Mouse (Mus musculus): ENCODE measurements around the gene Trhr2.
"Not testable (repeated sequence)": the region's sequence is repeated elsewhere in the genome, so short reads cannot be mapped to it uniquely, and the experiment has no call there.

The Trhr2 gene

GRCm38 (mm10) chr8:122333531-122333930, 27.0 kb downstream of the Trhr2 start:
- in situ Hi-C loops (cut with MboI; ENCODE audit: unreplicated experiment in 2 of 2), result loop anchor here (5.0 to 10.0 kb wide), 4 partner anchors 34 to 169 kb away; no protein-coding TSS in a partner anchor

DNA sequence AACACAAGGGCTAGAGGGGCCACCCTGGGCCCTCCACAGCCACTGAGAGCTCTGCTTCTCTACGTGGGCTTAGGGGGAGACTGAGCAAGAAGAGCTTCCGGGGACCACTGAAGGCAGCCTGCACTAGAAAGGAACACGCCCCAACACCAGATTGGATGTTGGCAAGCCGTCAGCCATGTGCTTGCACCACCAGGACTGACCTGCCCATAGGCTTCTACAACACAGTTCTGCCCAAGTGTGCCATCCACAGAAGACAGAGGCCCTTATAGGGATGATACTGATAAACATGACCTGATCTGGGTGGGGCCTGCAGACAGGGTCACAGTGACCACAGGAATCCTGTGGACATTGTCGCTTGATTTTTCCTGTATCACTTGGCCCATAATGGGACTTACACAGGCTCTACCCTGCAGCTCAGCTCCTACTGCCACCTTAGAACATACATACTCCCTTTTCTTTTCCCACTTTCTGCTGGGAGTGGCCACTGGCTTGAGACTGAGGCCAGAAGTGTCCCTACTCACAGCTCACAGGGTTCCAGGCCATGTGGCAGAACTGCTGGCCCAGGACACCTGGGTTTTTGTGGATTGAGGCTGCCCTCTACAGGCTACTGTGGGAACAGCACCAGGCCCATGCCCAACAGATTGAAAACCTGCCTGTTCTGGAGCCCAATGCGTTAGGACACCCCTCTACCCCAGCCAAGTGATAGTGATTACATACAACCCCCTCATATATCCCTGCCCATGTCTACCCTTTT, 27.6 kb downstream of the Trhr2 start:
- in situ Hi-C loops (cut with MboI; ENCODE audit: unreplicated experiment in 2 of 2), result loop anchor here (5.0 to 10.0 kb wide), 4 partner anchors 34 to 168 kb away; no protein-coding TSS in a partner anchor

- in situ Hi-C loops (cut with MboI; ENCODE audit: unreplicated experiment in 2 of 2), result loop anchor here (5.0 to 10.0 kb wide), 4 partner anchors 36 to 166 kb away; no protein-coding TSS in a partner anchor
These were observed 29.4 kb downstream of the Trhr2 start for GRCm38 (mm10) chr8:122331134-122331523.

DNA sequence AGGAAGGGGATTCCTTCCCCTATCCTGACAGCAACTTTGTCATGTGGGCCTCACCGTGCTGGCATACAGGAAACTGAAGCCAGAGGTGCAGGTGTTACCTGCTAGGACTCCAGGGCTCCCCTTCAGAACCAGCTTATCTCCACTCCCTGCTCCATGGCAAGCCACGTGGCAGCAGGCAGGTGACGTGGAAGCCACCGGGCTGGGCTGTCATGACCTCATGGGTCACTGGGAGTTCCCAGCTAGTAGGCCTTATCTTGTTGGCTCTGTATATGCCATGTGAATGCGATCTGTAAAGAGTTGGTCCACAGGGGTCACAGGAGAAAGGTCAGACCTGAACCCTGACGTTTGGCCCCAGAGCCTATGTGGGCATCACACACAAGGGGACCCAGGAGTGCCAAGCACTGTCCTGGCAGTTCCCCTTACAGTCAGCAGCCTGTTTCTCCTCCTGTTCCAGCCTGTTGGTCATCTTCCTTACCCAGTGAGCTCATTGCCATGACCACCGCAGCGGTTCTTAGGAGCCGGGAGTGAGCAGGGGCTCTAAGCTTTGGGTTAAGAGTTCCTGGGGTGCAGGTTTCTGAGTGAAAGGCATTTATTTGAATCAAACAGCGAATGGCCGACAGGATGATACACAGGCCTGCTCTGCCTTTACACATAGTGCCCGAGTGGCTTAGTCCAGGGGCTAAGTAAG, 30.0 kb downstream of the Trhr2 start:
- in situ Hi-C loops (cut with MboI; ENCODE audit: unreplicated experiment in 2 of 2), result loop anchor here (5.0 to 10.0 kb wide), 4 partner anchors 37 to 166 kb away; no protein-coding TSS in a partner anchor

DNA sequence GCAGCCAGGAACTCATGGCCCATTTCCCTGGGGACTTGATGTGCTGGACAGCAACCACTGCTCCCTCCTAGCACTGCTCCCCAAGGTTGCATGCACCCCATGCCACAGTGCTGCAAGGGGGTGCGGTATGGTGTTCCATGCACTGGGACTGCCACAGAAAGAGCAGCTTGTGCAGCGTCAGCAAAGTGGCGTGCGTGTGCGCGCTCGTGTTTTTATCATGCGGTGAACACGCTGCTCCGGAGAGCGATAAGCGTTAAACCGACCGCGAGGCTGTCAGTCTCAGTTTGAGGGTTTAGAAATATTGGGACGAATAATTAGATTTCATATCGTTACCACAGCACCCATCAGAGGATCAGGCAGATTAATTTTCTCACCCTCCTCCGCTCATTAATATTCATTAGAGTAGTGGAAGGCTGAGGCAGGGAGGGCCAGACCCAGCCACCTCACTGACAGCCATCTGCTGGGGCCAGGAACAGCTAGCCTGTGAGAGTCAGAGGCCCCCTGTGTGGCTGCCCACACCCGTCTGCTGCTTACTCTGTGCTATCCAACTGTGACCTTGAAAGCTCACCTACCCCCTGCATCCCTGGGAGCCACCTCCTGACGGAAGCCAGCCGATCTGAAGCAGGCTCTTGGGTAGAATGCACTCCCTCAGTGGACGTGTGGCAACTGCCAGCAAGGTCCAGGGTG, 30.9 kb downstream of the Trhr2 start:
- in situ Hi-C loops (cut with MboI; ENCODE audit: unreplicated experiment in 2 of 2), result loop anchor here (5.0 to 10.0 kb wide), 4 partner anchors 38 to 165 kb away; no protein-coding TSS in a partner anchor

DNA sequence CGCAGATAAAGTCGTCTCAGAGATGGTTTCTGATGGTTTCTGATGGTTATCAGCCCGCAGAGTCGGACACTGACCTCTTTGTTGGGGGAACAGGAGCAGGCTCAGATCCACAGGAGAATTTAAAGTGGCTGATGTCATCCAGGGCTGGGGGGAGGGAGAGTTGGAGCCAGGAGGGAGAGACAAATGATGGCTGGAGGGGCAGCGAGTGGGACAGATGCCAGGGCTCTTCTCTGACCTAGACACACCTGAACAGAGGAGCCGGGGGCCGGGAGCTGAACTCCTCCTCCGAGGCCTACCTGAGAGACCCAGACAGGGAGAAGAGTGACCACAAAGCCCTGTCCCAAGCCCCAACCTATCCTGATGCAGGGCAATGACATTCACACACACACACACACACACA, 31.5 kb downstream of the Trhr2 start:
- in situ Hi-C loops (cut with MboI; ENCODE audit: unreplicated experiment in 2 of 2), result no loop called here

GRCm38 (mm10) chr8:122326114-122326542, 34.4 kb downstream of the Trhr2 start:
- in situ Hi-C loops (cut with MboI; ENCODE audit: unreplicated experiment in 2 of 2), result no loop called here

- in situ Hi-C loops (cut with MboI; ENCODE audit: unreplicated experiment in 2 of 2), result no loop called here
These were observed 35.4 kb downstream of the Trhr2 start for GRCm38 (mm10) chr8:122325196-122325595.

GRCm38 (mm10) chr8:122323951-122324402, 36.6 kb downstream of the Trhr2 start:
- in situ Hi-C loops (cut with MboI; ENCODE audit: unreplicated experiment in 2 of 2), result not testable (repeated sequence)

GRCm38 (mm10) chr8:122322792-122323191, 37.8 kb downstream of the Trhr2 start:
- in situ Hi-C loops (cut with MboI; ENCODE audit: unreplicated experiment in 2 of 2), result no loop called here

GRCm38 (mm10) chr8:122322126-122322525, 38.4 kb downstream of the Trhr2 start:
- in situ Hi-C loops (cut with MboI; ENCODE audit: unreplicated experiment in 2 of 2), result no loop called here

DNA sequence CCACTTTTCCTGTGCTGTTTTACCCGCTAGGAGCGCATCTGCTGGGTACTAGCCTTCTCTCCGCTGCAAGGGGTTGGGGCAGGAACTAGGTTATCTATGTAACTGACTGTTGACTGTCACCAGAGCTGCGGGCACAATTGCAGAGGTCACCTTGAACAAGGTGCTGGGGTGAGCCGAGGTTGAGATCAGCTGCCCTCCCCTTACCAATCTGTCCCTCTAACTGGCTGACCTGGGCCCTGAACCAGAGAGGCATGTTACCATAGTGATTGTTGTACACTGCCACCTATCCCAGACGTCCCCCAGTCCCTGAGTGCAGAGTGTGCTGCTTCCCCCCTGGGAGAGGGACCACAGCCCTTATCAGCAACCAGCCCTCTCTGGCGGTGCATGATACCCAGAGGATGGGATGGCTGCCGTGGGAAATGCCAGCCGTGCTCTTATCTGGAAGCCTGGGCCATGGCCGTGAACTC, 39.1 kb downstream of the Trhr2 start:
- in situ Hi-C loops (cut with MboI; ENCODE audit: unreplicated experiment in 2 of 2), result no loop called here

DNA sequence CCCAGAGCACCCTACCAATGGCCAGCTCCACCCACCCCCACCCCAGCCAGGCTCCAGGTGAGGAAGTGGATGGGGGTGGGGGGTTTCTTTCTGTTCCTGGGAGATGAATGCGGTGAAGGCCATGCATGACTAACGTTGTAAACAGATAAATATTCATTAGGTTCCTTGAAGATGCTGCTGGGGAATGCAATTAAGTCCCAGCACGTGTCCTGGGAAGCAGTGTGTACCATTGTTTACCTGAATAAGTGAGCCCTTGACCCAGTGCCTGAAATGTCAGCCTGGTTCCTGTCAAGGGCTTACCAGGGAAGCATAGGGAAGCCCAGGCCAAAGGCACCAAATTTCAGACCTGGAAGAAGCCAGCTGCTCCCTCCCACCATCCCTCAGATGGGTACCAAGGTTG, 40.0 kb downstream of the Trhr2 start:
- in situ Hi-C loops (cut with MboI; ENCODE audit: unreplicated experiment in 2 of 2), result no loop called here

- in situ Hi-C loops (cut with MboI; ENCODE audit: unreplicated experiment in 2 of 2), result no loop called here
These were observed 40.9 kb downstream of the Trhr2 start for GRCm38 (mm10) chr8:122319708-122320075.

GRCm38 (mm10) chr8:122319045-122319707, 41.4 kb downstream of the Trhr2 start:
- in situ Hi-C loops (cut with MboI; ENCODE audit: unreplicated experiment in 2 of 2), result no loop called here

- in situ Hi-C loops (cut with MboI; ENCODE audit: unreplicated experiment in 2 of 2), result no loop called here
These were observed 42.5 kb downstream of the Trhr2 start for GRCm38 (mm10) chr8:122317918-122318475.

DNA sequence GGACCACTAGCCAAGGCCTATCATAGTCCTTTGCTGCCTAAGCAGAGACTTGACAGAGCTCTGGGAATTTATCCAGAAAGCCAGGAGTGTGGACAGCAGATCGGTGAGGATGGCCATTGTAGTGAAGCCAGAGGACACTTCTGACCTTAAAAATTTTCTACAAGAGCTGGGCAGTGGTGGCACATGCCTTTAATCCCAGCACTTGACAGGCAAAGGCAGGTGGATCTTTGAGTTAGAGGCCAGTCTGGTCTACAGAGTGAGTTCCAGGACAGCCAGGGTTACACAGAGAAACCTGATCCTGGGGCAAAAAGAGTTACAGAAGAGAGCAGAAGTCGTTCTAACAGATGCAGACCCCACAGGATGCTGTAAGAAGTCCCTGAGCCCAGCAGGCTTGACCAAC, 44.1 kb downstream of the Trhr2 start:
- in situ Hi-C loops (cut with MboI; ENCODE audit: unreplicated experiment in 2 of 2), result no loop called here

- in situ Hi-C loops (cut with MboI; ENCODE audit: unreplicated experiment in 2 of 2), result no loop called here
These were observed 45.5 kb downstream of the Trhr2 start for GRCm38 (mm10) chr8:122314899-122315496.

DNA sequence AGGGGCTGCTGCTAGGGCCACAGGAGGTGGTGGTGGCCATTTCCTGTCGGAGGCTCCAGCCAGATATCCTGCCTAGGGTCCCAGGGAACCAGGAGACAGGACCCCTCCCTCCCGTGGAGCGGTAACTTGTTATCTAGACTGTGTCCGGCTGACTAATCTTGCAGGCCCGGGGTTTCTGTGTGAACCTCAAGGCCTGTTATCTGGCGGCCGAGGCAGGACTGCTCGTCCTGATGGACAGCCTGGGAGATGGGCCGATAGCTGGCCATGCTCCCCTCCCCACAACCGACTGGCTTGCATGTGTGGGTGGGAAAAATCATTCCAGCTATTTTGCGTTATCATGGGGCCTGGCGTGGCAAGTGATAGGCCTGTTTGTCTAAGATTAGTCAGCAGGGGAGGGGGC, 47.2 kb downstream of the Trhr2 start:
- in situ Hi-C loops (cut with MboI; ENCODE audit: unreplicated experiment in 2 of 2), result no loop called here

- in situ Hi-C loops (cut with MboI; ENCODE audit: unreplicated experiment in 2 of 2), result no loop called here
These were observed 48.0 kb downstream of the Trhr2 start for GRCm38 (mm10) chr8:122312553-122312952.

Measured in v-Abl transformed pro-B cells (cell line).